Comparison of ENCODE assay signal across 19 mouse cellular contexts in genomic region chr4:45853496-45854246, GRCm38 (mm10). TPM values are rescaled to one million over a fixed set of nuclear protein-coding genes. Genes with fewer than 3 reads are reported as not detected.
DNase-seq lines count a peak whose midpoint lies in the region; ATAC-seq lines count a peak whose summit lies in the region.
"Had no signal": no experiment of that assay in that cellular context is flagged by ENCODE, and none has a peak within 500 bp of the region (broad histone marks: within the 10 kb centered on the region; RNA-seq: fewer than 3 reads in every experiment).

No protein-coding gene starts in this region.

- H3K4me3 ChIP-seq in heart, embryonic 13.5 days = no peak overlapping the region
- H3K4me3 ChIP-seq in heart, embryonic 10.5 days = no peak overlapping the region
- H3K4me3 ChIP-seq: hindbrain, embryonic 13.5 days; kidney, embryonic 15.5 days; limb, embryonic 10.5 days had no signal

- H3K4me2 ChIP-seq in heart, embryonic 13.5 days = 0 out of 2 replicates have a peak overlapping the region, but pooled peaks have one; percentile 2
- H3K4me2 ChIP-seq: hindbrain, embryonic 13.5 days; kidney, embryonic 15.5 days; liver, embryonic 11.5 days; midbrain, embryonic 11.5 days had no signal

- H3K27me3 ChIP-seq in heart, embryonic 13.5 days (replicated peaks) = peaks cover 20% of the 10 kb centered on the region
- H3K27me3 ChIP-seq in heart, embryonic 10.5 days (ENCODE audit: insufficient read depth, poor library complexity, severe bottlenecking) = peaks cover 59% of the 10 kb centered on the region

- H3K9ac ChIP-seq in heart, embryonic 13.5 days = peak overlapping the region; percentile 33
- H3K9ac ChIP-seq: forebrain, postnatal 0 days; hindbrain, embryonic 13.5 days; kidney, embryonic 15.5 days had no signal

- DNase-seq in heart, embryonic 10.5 days (ENCODE audit: low spot score) = no peak
- peak; percentile 14 for DNase-seq in kidney, postnatal 10 days
- DNase-seq in kidney, adult 11 months = no peak
- DNase-seq in NIH3T3 (ENCODE audit: low read depth) = peak; percentile 11
- DNase-seq in lung, postnatal 14 days = peak; percentile 5
- DNase-seq in frontal cortex, postnatal 14 days (ENCODE audit: low spot score in 2 of 2) = no peak
- DNase-seq: adrenal gland, adult 2 months; cerebellum, adult 9-11 months; forebrain, postnatal 0 days; retina, postnatal 1 day; thymus, postnatal 14 days had no signal

- 36% methylated on average over 15 of the region's 15 CpGs for WGBS in heart, embryonic 13.5 days
- WGBS in heart, embryonic 10.5 days = 47% methylated on average over 15 of the region's 15 CpGs

- ATAC-seq in heart, embryonic 13.5 days (ENCODE audit: extremely low read depth, insufficient number of reproducible peaks, low FRiP score, low TSS enrichment) = no peak; the same call in 1 of the 2 replicates
- ATAC-seq: forebrain, postnatal 0 days had no signal

- H3K27ac ChIP-seq in heart, embryonic 13.5 days (replicated peaks) = no peak overlapping the region
- no peak overlapping the region for H3K27ac ChIP-seq in heart, embryonic 10.5 days
- H3K27ac ChIP-seq: hindbrain, embryonic 13.5 days; kidney, embryonic 15.5 days; limb, embryonic 10.5 days had no signal

- no peaks in the 10 kb centered on the region for H3K36me3 ChIP-seq in heart, embryonic 13.5 days
- H3K36me3 ChIP-seq in heart, embryonic 10.5 days = no peaks in the 10 kb centered on the region
- H3K36me3 ChIP-seq: hindbrain, embryonic 13.5 days; kidney, embryonic 15.5 days; limb, embryonic 10.5 days had no signal

- peaks cover 24% of the 10 kb centered on the region for H3K4me1 ChIP-seq in heart, embryonic 13.5 days
- peaks cover 26% of the 10 kb centered on the region for H3K4me1 ChIP-seq in heart, embryonic 10.5 days

- no peaks in the 10 kb centered on the region for H3K9me3 ChIP-seq in heart, embryonic 13.5 days
- no peaks in the 10 kb centered on the region for H3K9me3 ChIP-seq in heart, embryonic 10.5 days
- H3K9me3 ChIP-seq: hindbrain, embryonic 13.5 days; kidney, embryonic 15.5 days; limb, embryonic 10.5 days had no signal

RNA-seq across cellular contexts. Expression of gene Stra6l, which starts 5.2 kb away (rescaled TPM):
- 0.05 and 0.13 TPM in 2 replicates for polyA plus RNA-seq in heart, embryonic 13.5 days (2015; fragmentation: Nextera tagmentation; extraction: Ambion mirVana)
- polyA plus RNA-seq in heart, embryonic 10.5 days (2016; fragmentation: Nextera tagmentation; extraction: Ambion mirVana) = 0.21 and 0.55 TPM in 2 replicates
- polyA plus RNA-seq: C2C12 had no signal

RNA-seq across cellular contexts. Expression of gene Igfbpl1, which starts 26.9 kb away (rescaled TPM):
- 3.2 and 4.6 TPM in 2 replicates for polyA plus RNA-seq in heart, embryonic 13.5 days (2015; fragmentation: Nextera tagmentation; extraction: Ambion mirVana)
- polyA plus RNA-seq in heart, embryonic 10.5 days (2016; fragmentation: Nextera tagmentation; extraction: Ambion mirVana) = 7.4 and 15.7 TPM in 2 replicates
- polyA plus RNA-seq: adrenal gland, adult 2 months; C2C12 had no signal

RNA-seq across cellular contexts. Expression of gene Ccdc180, which starts 36.4 kb away (rescaled TPM):
- 0.08 and 0.10 TPM in 2 replicates for polyA plus RNA-seq in heart, embryonic 13.5 days (2015; fragmentation: Nextera tagmentation; extraction: Ambion mirVana)
- polyA plus RNA-seq in heart, embryonic 10.5 days (2016; fragmentation: Nextera tagmentation; extraction: Ambion mirVana) = 0.04 and 0.05 TPM in 2 replicates
- polyA plus RNA-seq: adrenal gland, adult 2 months; large intestine, adult 2 months; limb, embryonic 10.5 days; midbrain, embryonic 11.5 days had no signal

RNA-seq across cellular contexts. Expression of gene Aldh1b1, which starts 54.8 kb away (rescaled TPM):
- 121 and 130 TPM in 2 replicates for polyA plus RNA-seq in heart, embryonic 13.5 days (2015; fragmentation: Nextera tagmentation; extraction: Ambion mirVana)
- 46.1 and 80.9 TPM in 2 replicates for polyA plus RNA-seq in heart, embryonic 10.5 days (2016; fragmentation: Nextera tagmentation; extraction: Ambion mirVana)
- polyA plus RNA-seq: C2C12 had no signal

Comparison
In these comparisons a context has a peak if more than half of its experiments do, and no peak if none do; other contexts are left out.
1. DNase-seq: peak in kidney, postnatal 10 days (single experiment), NIH3T3 (single experiment) and lung, postnatal 14 days (single experiment); none in heart, embryonic 10.5 days (single experiment), kidney, adult 11 months (single experiment) and frontal cortex, postnatal 14 days (0 of 2).